Mouse (Mus musculus): ENCODE results near the gene Gsx2. TPM values are rescaled to one million over a fixed set of nuclear protein-coding genes. Genes with fewer than 3 reads are reported as not detected.

Gsx2 gene
- total and polyA plus RNA-seq, 3 experiments, result not detected

DNA sequence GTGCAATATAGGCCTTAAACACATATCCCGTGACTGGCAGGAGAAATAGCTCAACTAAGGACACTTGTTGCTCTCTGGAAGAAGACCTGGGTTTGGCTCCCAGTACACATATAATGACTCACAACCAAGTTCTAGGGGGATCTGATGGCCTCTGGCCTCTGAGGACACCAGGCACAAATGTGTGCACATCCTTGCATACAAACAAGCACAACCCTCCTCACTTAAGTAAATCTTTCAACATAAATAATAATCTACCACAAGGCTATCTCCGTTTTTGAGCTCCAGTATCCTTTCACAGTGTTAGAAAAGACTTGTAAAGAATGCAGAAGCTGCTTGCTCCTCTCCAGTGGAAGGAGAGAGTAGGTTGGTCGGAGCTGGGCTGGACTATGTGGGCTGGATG, 1.7 kb upstream of the Gsx2 start:
- H3K27me3 ChIP-seq (ENCODE audit: control insufficient read depth, insufficient read depth, low read length), result peaks cover 40% of the 10 kb centered on the region
- H3K36me3 ChIP-seq (ENCODE audit: control insufficient read depth, insufficient read depth, low read length), result no peaks in the 10 kb centered on the region
- no peaks in the 10 kb centered on the region for H3K79me2 ChIP-seq (replicated peaks; ENCODE audit: control insufficient read depth, insufficient read depth, low read length)
- no peak overlapping the region for H3K4me3 ChIP-seq
- 55% methylated on average over 3 of the region's 3 CpGs for WGBS
- intact Hi-C loops (cut with DNase I), result no loop called here
- no peak for DNase-seq
- no peak overlapping the region for H3K27ac ChIP-seq
- TF ChIP-seq POLR2A (IDR thresholded peaks at IDR 0.05; ENCODE audit: insufficient read depth, low read depth, low read length) (no peak), CTCF (IDR thresholded peaks at IDR 0.05) (no peak), EP300 (IDR thresholded peaks at IDR 0.05; ENCODE audit: insufficient read depth, low read depth, low read length) (no peak)
- H3K4me1 ChIP-seq (ENCODE audit: control insufficient read depth, insufficient read depth, low read length), result no peaks in the 10 kb centered on the region
- no peak overlapping the region for H3K9ac ChIP-seq (ENCODE audit: low read depth, low read length)

DNA sequence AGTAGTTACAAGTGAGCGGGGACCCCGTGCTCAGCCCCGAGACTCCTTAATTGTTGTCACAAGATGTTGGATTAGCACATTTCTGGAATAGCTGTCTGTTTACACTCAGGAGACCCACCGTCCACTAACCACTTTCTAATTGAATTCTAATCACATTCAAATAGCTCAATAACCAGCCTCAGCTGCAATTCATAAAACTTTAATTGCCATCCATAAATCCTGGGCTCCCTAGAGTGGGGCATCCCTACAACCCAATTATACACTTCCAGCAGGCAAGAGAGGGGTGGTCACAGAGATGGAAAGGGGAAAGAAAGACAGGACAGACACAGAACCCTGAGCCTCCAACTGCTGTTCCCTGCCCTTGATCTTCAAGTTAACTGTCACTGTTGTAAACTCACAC, 1.3 kb upstream of the Gsx2 start:
- H3K4me3 ChIP-seq, result no peak overlapping the region
- 41% methylated on average over 4 of the region's 4 CpGs for WGBS
- peaks cover 39% of the 10 kb centered on the region for H3K27me3 ChIP-seq (ENCODE audit: control insufficient read depth, insufficient read depth, low read length)
- TF ChIP-seq POLR2A (IDR thresholded peaks at IDR 0.05; ENCODE audit: insufficient read depth, low read depth, low read length) (no peak), EP300 (IDR thresholded peaks at IDR 0.05; ENCODE audit: insufficient read depth, low read depth, low read length) (no peak), CTCF (IDR thresholded peaks at IDR 0.05) (no peak)
- intact Hi-C loops (cut with DNase I), result no loop called here
- no peak overlapping the region for H3K27ac ChIP-seq
- no peaks in the 10 kb centered on the region for H3K36me3 ChIP-seq (ENCODE audit: control insufficient read depth, insufficient read depth, low read length)
- no peak for DNase-seq
- no peaks in the 10 kb centered on the region for H3K79me2 ChIP-seq (replicated peaks; ENCODE audit: control insufficient read depth, insufficient read depth, low read length)
- H3K9ac ChIP-seq (ENCODE audit: low read depth, low read length), result no peak overlapping the region
- no peaks in the 10 kb centered on the region for H3K4me1 ChIP-seq (ENCODE audit: control insufficient read depth, insufficient read depth, low read length)

DNA sequence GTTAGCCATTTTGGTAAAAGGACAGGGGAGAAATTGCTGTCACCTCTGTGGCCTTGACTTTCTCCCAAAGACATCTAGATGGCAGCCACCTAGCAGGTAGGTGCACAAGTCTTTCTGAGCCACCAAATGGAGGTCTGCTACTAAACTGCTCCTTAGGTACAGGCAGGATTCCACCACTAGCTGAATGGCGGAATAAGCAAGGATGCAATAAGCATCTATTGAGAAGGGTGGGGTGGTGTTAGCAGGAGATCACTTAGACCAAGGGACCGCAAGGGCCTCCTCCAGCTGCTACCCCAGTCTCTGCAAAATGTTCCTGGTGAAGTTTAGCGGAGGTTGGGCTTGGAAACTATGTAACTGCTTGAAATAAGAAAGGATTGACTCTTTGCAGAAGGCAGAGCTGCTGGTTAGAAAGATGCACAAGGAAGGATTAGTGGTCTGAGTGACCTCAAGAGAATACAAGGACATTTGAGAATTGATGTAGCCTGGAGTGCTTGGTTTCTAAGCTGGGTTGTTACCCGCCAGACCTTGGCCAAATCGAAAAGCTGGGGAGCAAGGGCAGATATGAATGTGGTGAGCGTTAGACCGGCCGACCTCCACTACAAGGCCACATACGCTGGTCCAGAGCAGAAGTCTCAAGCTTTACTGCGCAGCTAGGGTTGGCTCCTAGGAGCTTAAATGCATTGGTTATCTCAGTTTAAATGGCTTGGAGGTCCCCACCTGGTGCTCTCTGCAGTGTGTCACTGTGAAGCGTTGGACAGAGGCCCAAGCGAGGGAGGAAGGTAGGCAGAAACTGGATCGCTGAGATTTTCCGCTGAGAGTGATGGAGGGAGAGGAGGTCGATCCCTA, 641 bp upstream of the Gsx2 start:
- no peaks in the 10 kb centered on the region for H3K4me1 ChIP-seq (ENCODE audit: control insufficient read depth, insufficient read depth, low read length)
- TF ChIP-seq EP300 (IDR thresholded peaks at IDR 0.05; ENCODE audit: insufficient read depth, low read depth, low read length) (no peak), CTCF (IDR thresholded peaks at IDR 0.05) (no peak), POLR2A (IDR thresholded peaks at IDR 0.05; ENCODE audit: insufficient read depth, low read depth, low read length) (no peak)
- H3K27ac ChIP-seq, result no peak overlapping the region
- no peaks in the 10 kb centered on the region for H3K79me2 ChIP-seq (replicated peaks; ENCODE audit: control insufficient read depth, insufficient read depth, low read length)
- H3K36me3 ChIP-seq (ENCODE audit: control insufficient read depth, insufficient read depth, low read length), result no peaks in the 10 kb centered on the region
- intact Hi-C loops (cut with DNase I), result no loop called here
- H3K9ac ChIP-seq (ENCODE audit: low read depth, low read length), result no peak overlapping the region
- H3K27me3 ChIP-seq (ENCODE audit: control insufficient read depth, insufficient read depth, low read length), result peaks cover 37% of the 10 kb centered on the region
- WGBS, result 21% methylated on average over 15 of the region's 15 CpGs
- no peak overlapping the region for H3K4me3 ChIP-seq
- DNase-seq, result no peak

DNA sequence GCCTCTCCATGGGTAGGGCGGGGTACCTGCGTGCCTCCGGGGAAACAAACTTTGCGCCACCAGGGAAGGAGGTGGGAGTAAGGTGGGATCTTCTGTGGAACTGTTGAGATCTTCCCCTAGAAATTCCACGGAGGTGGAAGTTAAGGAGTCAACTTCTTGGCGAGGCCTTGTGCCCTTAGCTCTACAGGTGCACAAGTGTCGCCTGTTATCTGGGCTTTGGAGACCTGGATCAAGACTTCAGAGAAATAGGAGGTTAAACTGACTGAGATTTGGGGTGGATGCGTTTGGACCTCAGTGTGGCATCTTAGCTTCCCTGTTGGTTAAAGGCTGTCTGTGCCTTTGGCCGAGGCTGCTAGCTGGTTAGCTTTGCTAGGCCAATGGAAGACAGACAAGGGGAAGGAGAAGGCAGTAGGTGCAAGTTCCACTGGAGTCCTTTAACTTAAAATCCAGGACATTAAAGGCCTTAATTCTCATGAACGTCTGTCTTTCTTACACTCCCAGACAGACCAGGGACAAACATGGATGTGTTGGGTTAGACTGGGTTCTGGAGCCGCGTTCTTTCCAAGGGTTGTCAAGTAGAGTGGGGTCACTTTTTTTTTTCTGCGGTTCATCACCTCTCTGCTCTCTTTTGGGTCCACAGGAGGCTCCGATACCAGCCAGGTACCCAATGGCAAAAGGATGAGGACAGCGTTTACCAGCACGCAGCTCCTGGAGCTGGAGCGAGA, 1.1 kb downstream of the Gsx2 start:
- Histone ChIP-seq H3K9ac (ENCODE audit: low read depth, low read length) (no peak overlapping the region), H3K36me3 (ENCODE audit: control insufficient read depth, insufficient read depth, low read length) (no peaks in the 10 kb centered on the region), H3K27ac (no peak overlapping the region), H3K4me1 (ENCODE audit: control insufficient read depth, insufficient read depth, low read length) (no peaks in the 10 kb centered on the region), H3K79me2 (replicated peaks; ENCODE audit: control insufficient read depth, insufficient read depth, low read length) (no peaks in the 10 kb centered on the region), H3K4me3 (no peak overlapping the region), H3K27me3 (ENCODE audit: control insufficient read depth, insufficient read depth, low read length) (peaks cover 32% of the 10 kb centered on the region)
- DNase-seq, result no peak
- 4% methylated on average over 17 of the region's 17 CpGs for WGBS
- no peak for TF ChIP-seq CTCF (IDR thresholded peaks at IDR 0.05)
- TF ChIP-seq POLR2A (IDR thresholded peaks at IDR 0.05; ENCODE audit: insufficient read depth, low read depth, low read length), result no peak
- TF ChIP-seq EP300 (IDR thresholded peaks at IDR 0.05; ENCODE audit: insufficient read depth, low read depth, low read length), result no peak
- intact Hi-C loops (cut with DNase I), result no loop called here

DNA sequence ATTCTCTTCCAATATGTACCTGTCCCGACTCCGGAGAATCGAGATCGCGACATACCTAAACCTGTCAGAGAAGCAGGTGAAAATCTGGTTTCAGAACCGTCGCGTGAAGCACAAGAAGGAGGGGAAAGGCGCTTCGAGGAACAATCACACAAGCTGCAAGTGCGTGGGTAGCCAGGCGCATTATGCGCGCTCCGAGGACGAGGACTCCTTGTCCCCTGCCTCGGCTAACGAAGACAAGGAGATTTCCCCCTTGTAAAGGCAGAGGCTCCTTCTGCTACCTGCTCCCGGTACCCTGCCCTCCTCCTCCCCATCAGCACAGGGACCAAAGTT, 1.6 kb downstream of the Gsx2 start:
- Histone ChIP-seq H3K27me3 (ENCODE audit: control insufficient read depth, insufficient read depth, low read length) (peaks cover 31% of the 10 kb centered on the region), H3K4me3 (no peak overlapping the region), H3K27ac (no peak overlapping the region), H3K36me3 (ENCODE audit: control insufficient read depth, insufficient read depth, low read length) (no peaks in the 10 kb centered on the region), H3K79me2 (replicated peaks; ENCODE audit: control insufficient read depth, insufficient read depth, low read length) (no peaks in the 10 kb centered on the region), H3K4me1 (ENCODE audit: control insufficient read depth, insufficient read depth, low read length) (no peaks in the 10 kb centered on the region), H3K9ac (ENCODE audit: low read depth, low read length) (no peak overlapping the region)
- intact Hi-C loops (cut with DNase I), result no loop called here
- no peak for TF ChIP-seq CTCF (IDR thresholded peaks at IDR 0.05)
- TF ChIP-seq EP300 (IDR thresholded peaks at IDR 0.05; ENCODE audit: insufficient read depth, low read depth, low read length), result no peak
- no peak for TF ChIP-seq POLR2A (IDR thresholded peaks at IDR 0.05; ENCODE audit: insufficient read depth, low read depth, low read length)
- 4% methylated on average over 19 of the region's 19 CpGs for WGBS
- DNase-seq, result no peak

DNA sequence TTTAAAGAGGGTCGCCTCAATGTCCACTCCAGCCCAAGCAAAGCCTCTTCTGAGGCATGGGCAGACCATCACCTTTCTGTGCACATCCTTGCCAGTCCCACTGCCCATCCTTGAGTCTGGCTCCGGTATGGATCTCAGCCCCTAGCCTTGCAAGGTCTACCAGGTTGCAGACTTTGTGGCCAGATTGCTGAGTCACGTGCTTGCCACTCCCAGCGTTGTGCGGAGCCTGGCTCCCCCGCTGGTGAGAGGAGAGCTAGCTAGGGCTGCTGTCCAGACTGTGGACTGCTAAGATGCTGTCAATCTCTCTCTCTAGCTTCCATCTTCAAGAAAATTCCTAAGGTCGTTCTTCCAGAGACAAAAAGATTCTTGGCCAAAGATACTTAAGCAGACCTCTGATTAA, 4.2 kb downstream of the Gsx2 start:
- no peak overlapping the region for H3K4me3 ChIP-seq
- intact Hi-C loops (cut with DNase I), result no loop called here
- 2% methylated on average over 7 of the region's 7 CpGs for WGBS
- peaks cover 35% of the 10 kb centered on the region for H3K27me3 ChIP-seq (ENCODE audit: control insufficient read depth, insufficient read depth, low read length)
- no peaks in the 10 kb centered on the region for H3K79me2 ChIP-seq (replicated peaks; ENCODE audit: control insufficient read depth, insufficient read depth, low read length)
- DNase-seq, result no peak
- H3K9ac ChIP-seq (ENCODE audit: low read depth, low read length), result no peak overlapping the region
- H3K36me3 ChIP-seq (ENCODE audit: control insufficient read depth, insufficient read depth, low read length), result no peaks in the 10 kb centered on the region
- peaks cover 3% of the 10 kb centered on the region; the same call in 1 of the 2 replicates for H3K4me1 ChIP-seq (ENCODE audit: control insufficient read depth, insufficient read depth, low read length)
- TF ChIP-seq CTCF (IDR thresholded peaks at IDR 0.05), result peak; percentile 17
- no peak for TF ChIP-seq EP300 (IDR thresholded peaks at IDR 0.05; ENCODE audit: insufficient read depth, low read depth, low read length)
- H3K27ac ChIP-seq, result no peak overlapping the region
